14 mouse cellular contexts compared by ENCODE assay signal in genomic region chr2:57614587-57614991, GRCm38 (mm10).
A peak's percentile ranks its signal among the peaks of the same experiment; 100 is the strongest.
DNase-seq lines count a peak whose midpoint lies in the region; ATAC-seq and TF ChIP-seq lines count a peak whose summit lies in the region.
"Had no signal": no experiment of that assay in that cellular context is flagged by ENCODE, and none has a peak within 500 bp of the region (broad histone marks: within the 10 kb centered on the region; RNA-seq: fewer than 3 reads in every experiment).

No protein-coding gene starts in this region.

- peak overlapping the region; percentile 31; the same call in 1 of the 2 replicates for H3K9ac ChIP-seq in hindbrain, embryonic 13.5 days
- peak overlapping the region; percentile 33; the same call in 1 of the 2 replicates for H3K9ac ChIP-seq in midbrain, postnatal 0 days (replicated peaks; ENCODE audit: low read length, poor library complexity, severe bottlenecking)
- H3K9ac ChIP-seq: intestine, embryonic 15.5 days; lung, embryonic 14.5 days had no signal

- DNase-seq in frontal cortex, postnatal 14 days (ENCODE audit: low spot score in 2 of 2) = no peak
- peak; percentile 47 for DNase-seq in embryo, embryonic 10.5 days (ENCODE audit: low spot score)
- peak; percentile 19 for DNase-seq in midbrain, postnatal 0 days (ENCODE audit: low spot score)
- DNase-seq in cerebellum, postnatal 4 days (ENCODE audit: low spot score in 2 of 2) = no peak
- no peak for DNase-seq in urinary bladder, postnatal 14 days (ENCODE audit: low spot score)
- no peak for DNase-seq in ovary, postnatal 14 days (ENCODE audit: low spot score)
- DNase-seq: adrenal gland, adult 8-10 months; cerebellum, adult 18-20 months; lung, embryonic 14.5 days had no signal

- no peaks in the 10 kb centered on the region for H3K36me3 ChIP-seq in hindbrain, embryonic 13.5 days
- no peaks in the 10 kb centered on the region for H3K36me3 ChIP-seq in midbrain, postnatal 0 days (ENCODE audit: insufficient read depth, low read length)
- H3K36me3 ChIP-seq: heart, embryonic 10.5 days; intestine, embryonic 15.5 days had no signal

- WGBS in hindbrain, embryonic 13.5 days = 28% methylated on average over 12 of the region's 12 CpGs
- WGBS in midbrain, postnatal 0 days = 24% methylated on average over 12 of the region's 12 CpGs

- H3K9me3 ChIP-seq in hindbrain, embryonic 13.5 days = no peaks in the 10 kb centered on the region
- H3K9me3 ChIP-seq in midbrain, postnatal 0 days (ENCODE audit: low read length) = no peaks in the 10 kb centered on the region
- H3K9me3 ChIP-seq: heart, embryonic 10.5 days; intestine, embryonic 15.5 days had no signal

- peak overlapping the region; percentile 51 for H3K4me2 ChIP-seq in hindbrain, embryonic 13.5 days
- peak overlapping the region; percentile 53 for H3K4me2 ChIP-seq in midbrain, postnatal 0 days (ENCODE audit: low read depth, low read length, poor library complexity, severe bottlenecking)
- H3K4me2 ChIP-seq: intestine, embryonic 15.5 days; lung, embryonic 14.5 days had no signal

- peak overlapping the region; percentile 69; the same call in 1 of the 2 replicates for H3K27ac ChIP-seq in hindbrain, embryonic 13.5 days
- no peak overlapping the region for H3K27ac ChIP-seq in midbrain, postnatal 0 days (ENCODE audit: low read depth, low read length)
- H3K27ac ChIP-seq: heart, embryonic 10.5 days; intestine, embryonic 15.5 days had no signal

- 0 out of 2 replicates have a peak, but pooled peaks cover 2% of the 10 kb centered on the region for H3K27me3 ChIP-seq in hindbrain, embryonic 13.5 days
- H3K27me3 ChIP-seq in midbrain, postnatal 0 days (ENCODE audit: insufficient read depth, low read length) = no peaks in the 10 kb centered on the region
- H3K27me3 ChIP-seq: intestine, embryonic 15.5 days had no signal

- H3K4me1 ChIP-seq in hindbrain, embryonic 13.5 days (replicated peaks) = peaks cover 24% of the 10 kb centered on the region
- H3K4me1 ChIP-seq in midbrain, postnatal 0 days (ENCODE audit: insufficient read depth, low read length) = no peaks in the 10 kb centered on the region
- H3K4me1 ChIP-seq: heart, embryonic 10.5 days; intestine, embryonic 15.5 days had no signal

- ATAC-seq in frontal cortex, adult (ENCODE audit: low TSS enrichment) = peak; percentile 60
- ATAC-seq in hindbrain, embryonic 13.5 days (ENCODE audit: low FRiP score) = peak; percentile 61
- ATAC-seq in midbrain, postnatal 0 days (ENCODE audit: low FRiP score) = no peak
- ATAC-seq: intestine, embryonic 15.5 days had no signal

- TF ChIP-seq CTCF in midbrain, postnatal 0 days (IDR thresholded peaks at IDR 0.05) = no peak

- H3K4me3 ChIP-seq in hindbrain, embryonic 13.5 days = peak overlapping the region; percentile 31
- peak overlapping the region; percentile 31 for H3K4me3 ChIP-seq in midbrain, postnatal 0 days (ENCODE audit: low read depth, low read length)
- H3K4me3 ChIP-seq: erythroblast, embryonic 14.5 days; heart, embryonic 10.5 days; intestine, embryonic 15.5 days had no signal

Comparison
In these comparisons a context has a peak if more than half of its experiments do, and no peak if none do; other contexts are left out.
1. DNase-seq: peak in embryo, embryonic 10.5 days (single experiment) and midbrain, postnatal 0 days (single experiment); none in frontal cortex, postnatal 14 days (0 of 2), cerebellum, postnatal 4 days (0 of 2), urinary bladder, postnatal 14 days (single experiment) and ovary, postnatal 14 days (single experiment).